Mouse (Mus musculus): Measurements from ENCODE around the gene Kcnh6. TPM values are rescaled to one million over a fixed set of nuclear protein-coding genes. Genes with fewer than 3 reads are reported as not detected.

Kcnh6 gene
- total RNA-seq (2021): 1 to 10 TPM; 2.3 to 2.4 TPM
- long read RNA-seq, experiment 1, partial matches to known transcripts: 1 of 4 reads
- long read RNA-seq, experiment 1, other reads (novel, unspliced or antisense): 3 of 4 reads
- long read RNA-seq, experiment 2, partial matches to known transcripts: 2 of 4 reads
- long read RNA-seq, experiment 2, other reads (novel, unspliced or antisense): 2 of 4 reads

DNA sequence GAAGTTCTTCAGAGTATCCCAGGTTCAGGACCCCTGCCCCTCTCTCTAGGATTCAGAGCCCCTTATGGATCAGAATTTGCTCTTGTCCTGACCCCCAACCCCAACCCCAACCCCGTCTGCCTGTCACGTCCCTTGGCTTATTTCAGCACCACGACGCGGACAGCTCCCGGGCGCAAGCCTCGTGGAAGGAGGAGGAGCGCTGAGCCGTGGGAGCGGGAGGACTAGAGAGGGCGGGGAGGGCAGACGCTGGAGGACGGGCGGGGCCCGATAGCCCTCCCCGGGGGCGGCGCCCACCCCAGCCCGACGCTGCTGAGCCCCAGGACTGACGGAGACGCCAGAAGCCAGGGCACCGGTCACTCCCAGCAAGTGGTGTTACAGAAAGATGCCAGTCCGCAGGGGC, at the start of gene Kcnh6:
Kcnh6 (plus strand) TSS at position 304 of the 400 bp plus-strand sequence.
- Histone ChIP-seq H3K27ac (no peak within 1 kb of the TSS), H3K4me3 (no peak within 1 kb of the TSS)
- intact Hi-C loops (cut with DNase I): no loop called here
- peak in 1 of 2 experiments; percentile 25 for DNase-seq (ENCODE audit: extremely low spot score in 1 of 2, low spot score in 2 of 2)
- TF ChIP-seq CTCF (IDR thresholded peaks at IDR 0.05): no peak

DNA sequence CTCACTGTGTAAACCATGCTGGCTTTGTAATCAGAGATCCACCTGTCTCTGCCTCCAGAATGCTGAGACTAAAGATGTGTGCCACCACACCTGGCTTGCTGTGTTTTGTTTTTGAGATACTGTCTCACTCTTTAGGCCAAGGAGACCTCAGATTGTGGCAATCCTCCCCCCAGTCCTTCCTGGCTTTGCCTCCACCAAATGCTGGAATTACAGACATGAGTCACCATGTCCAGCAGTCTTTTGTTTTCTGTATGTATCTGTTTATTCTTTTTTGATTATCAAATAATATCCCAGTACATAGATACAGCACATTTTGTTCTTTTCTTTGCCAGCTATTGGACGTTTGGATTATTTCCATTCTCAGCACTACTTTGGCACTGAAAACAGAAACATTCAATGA, 49.4 kb upstream of the Kcnh6 start:
- no peak for DNase-seq (ENCODE audit: extremely low spot score in 1 of 2, low spot score in 2 of 2)
- no peak overlapping the region for H3K4me3 ChIP-seq
- no peak for TF ChIP-seq CTCF (IDR thresholded peaks at IDR 0.05)
- intact Hi-C loops (cut with DNase I): no loop called here
- no peak overlapping the region for H3K27ac ChIP-seq

DNA sequence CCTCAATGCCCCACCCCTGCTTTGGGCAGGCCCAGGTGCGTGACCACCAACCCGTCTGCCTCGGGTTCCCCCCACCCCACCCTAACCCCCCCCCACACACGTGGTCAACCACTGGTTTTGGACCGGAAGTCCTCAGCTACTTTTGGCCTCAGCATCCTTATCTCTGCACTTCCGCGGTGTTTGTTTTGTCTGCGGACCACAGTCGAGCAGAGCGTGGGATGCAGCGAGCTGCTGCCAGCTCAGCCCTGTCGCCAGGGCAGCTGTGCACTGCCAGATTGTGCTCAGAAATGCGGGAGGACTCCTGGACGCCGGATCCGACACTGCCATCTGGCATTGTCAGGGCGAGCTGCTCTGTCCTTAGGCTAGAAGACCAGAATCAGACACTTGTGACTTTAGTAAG, 48.6 kb upstream of the Kcnh6 start:
- peak; percentile 29 to 52 for DNase-seq (ENCODE audit: extremely low spot score in 1 of 2, low spot score in 2 of 2)
- TF ChIP-seq CTCF (IDR thresholded peaks at IDR 0.05): no peak
- intact Hi-C loops (cut with DNase I): no loop called here
- H3K4me3 ChIP-seq: no peak overlapping the region
- no peak overlapping the region for H3K27ac ChIP-seq

GRCm38 (mm10) chr11:105964691-105965090, 43.2 kb upstream of the Kcnh6 start:
- no peak overlapping the region for H3K27ac ChIP-seq
- no peak for DNase-seq (ENCODE audit: extremely low spot score in 1 of 2, low spot score in 2 of 2)
- peak; percentile 11; the same call in 1 of the 2 replicates for TF ChIP-seq CTCF (IDR thresholded peaks at IDR 0.05)
- no peak overlapping the region for H3K4me3 ChIP-seq
- intact Hi-C loops (cut with DNase I): no loop called here

DNA sequence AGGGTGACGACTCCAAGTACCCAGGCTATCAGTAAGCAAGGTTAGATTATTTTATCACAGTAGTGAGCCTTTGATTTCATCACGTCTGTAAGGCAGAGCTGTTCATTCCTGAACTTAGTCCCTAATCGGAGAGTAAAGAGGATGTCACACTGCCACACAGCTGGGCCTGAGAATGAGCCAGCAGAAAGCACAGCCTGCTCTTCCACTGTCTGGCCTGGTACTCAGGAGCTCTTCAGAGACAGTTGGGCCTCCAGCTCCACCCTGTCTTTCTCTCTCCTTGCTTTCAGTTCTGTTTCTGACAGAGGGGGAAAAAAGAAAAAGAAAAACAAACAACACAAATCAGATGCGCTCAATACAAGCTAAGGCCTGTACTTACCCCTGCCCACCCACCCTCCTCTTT, 41.6 kb upstream of the Kcnh6 start:
- no peak for TF ChIP-seq CTCF (IDR thresholded peaks at IDR 0.05)
- H3K27ac ChIP-seq: no peak overlapping the region
- H3K4me3 ChIP-seq: no peak overlapping the region
- DNase-seq (ENCODE audit: extremely low spot score in 1 of 2, low spot score in 2 of 2): no peak
- intact Hi-C loops (cut with DNase I): no loop called here

DNA sequence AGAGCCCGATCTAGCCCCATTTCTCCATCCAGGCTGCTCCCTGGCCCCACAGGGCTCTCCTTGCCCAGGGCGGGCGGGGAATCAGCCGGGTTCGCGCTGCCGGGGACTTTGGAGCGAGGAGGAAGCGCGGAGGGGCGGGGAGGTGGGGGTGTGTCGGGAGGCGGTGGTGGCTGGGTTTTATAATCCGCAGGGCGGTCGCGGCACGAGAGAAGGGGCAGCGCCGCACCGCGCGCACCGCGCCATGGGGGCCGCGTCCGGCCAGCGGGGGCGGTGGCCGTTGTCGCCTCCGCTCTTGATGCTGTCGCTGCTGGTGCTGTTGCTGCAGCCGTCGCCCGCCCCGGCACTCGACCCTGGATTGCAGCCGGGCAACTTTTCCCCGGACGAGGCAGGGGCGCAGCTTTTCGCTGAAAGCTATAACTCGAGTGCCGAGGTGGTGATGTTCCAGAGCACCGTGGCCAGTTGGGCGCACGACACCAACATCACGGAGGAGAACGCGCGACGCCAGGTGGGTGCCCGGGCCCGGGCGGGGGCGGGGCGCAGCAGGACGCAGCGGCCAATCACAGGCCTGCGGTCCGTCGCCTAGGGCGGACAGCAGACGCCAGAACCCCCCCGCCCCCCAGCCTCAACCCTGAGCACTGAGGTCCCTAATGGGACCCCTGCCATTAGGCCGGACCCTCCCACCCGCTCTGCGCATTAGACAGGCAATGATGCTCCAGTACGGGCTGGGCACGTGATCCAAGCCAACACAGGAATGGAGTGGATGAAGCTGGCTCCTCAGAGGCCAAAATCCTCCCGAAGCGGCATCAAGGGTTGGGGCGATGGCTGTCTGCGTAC, 40.0 kb upstream of the Kcnh6 start, which contains the start of gene Ace:
Ace (plus strand) TSS at position 205 of the 834 bp plus-strand sequence.
- intact Hi-C loops (cut with DNase I): no loop called here
- Histone ChIP-seq H3K27ac (peak within 1 kb of the TSS; percentile 11; the same call in 1 of the 2 replicates), H3K4me3 (peak within 1 kb of the TSS; percentile 59)
- DNase-seq (ENCODE audit: extremely low spot score in 1 of 2, low spot score in 2 of 2): peak in 1 of 2 experiments; percentile 28
- no peak for TF ChIP-seq CTCF (IDR thresholded peaks at IDR 0.05)

GRCm38 (mm10) chr11:105968948-105969347, 39.0 kb upstream of the Kcnh6 start:
- TF ChIP-seq CTCF (IDR thresholded peaks at IDR 0.05): no peak
- no peak overlapping the region for H3K27ac ChIP-seq
- no peak overlapping the region for H3K4me3 ChIP-seq
- DNase-seq (ENCODE audit: extremely low spot score in 1 of 2, low spot score in 2 of 2): no peak
- intact Hi-C loops (cut with DNase I): loop anchor here (1.0 kb wide), 1 partner anchor 42 kb away; no protein-coding TSS in a partner anchor

- H3K4me3 ChIP-seq: no peak overlapping the region
- H3K27ac ChIP-seq: no peak overlapping the region
- DNase-seq (ENCODE audit: extremely low spot score in 1 of 2, low spot score in 2 of 2): peak in 1 of 2 experiments; percentile 37
- intact Hi-C loops (cut with DNase I): loop anchor here (1.0 kb wide), 1 partner anchor 42 kb away; no protein-coding TSS in a partner anchor
- TF ChIP-seq CTCF (IDR thresholded peaks at IDR 0.05): peak; percentile 59
Measured at GRCm38 (mm10) chr11:105969516-105969915, 38.4 kb upstream of the Kcnh6 start.

- no peak for TF ChIP-seq CTCF (IDR thresholded peaks at IDR 0.05)
- intact Hi-C loops (cut with DNase I): no loop called here
- Histone ChIP-seq H3K27ac (no peak overlapping the region), H3K4me3 (no peak overlapping the region)
- DNase-seq (ENCODE audit: extremely low spot score in 1 of 2, low spot score in 2 of 2): no peak
Measured at GRCm38 (mm10) chr11:105974593-105974992, 33.3 kb upstream of the Kcnh6 start.

DNA sequence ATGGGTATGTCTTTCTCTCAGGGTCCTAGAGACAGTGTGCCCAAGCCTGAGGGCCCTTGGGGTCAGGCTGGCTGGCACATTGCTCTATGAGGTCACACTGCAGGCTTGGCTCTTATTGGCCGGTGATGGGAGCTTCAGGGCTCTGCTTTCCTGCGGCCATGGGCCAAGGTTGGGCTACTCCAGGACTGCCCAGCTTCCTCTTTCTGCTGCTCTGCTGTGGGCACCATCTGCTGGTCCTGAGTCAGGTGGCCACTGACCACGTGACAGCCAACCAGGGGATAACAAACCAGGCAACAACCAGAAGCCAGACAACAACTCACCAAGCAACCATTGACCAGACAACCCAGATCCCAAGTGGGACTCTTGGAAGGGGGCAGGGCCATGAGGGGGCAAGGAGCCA, 32.9 kb upstream of the Kcnh6 start:
- TF ChIP-seq CTCF (IDR thresholded peaks at IDR 0.05): no peak
- H3K4me3 ChIP-seq: no peak overlapping the region
- no peak for DNase-seq (ENCODE audit: extremely low spot score in 1 of 2, low spot score in 2 of 2)
- H3K27ac ChIP-seq: no peak overlapping the region
- intact Hi-C loops (cut with DNase I): no loop called here

- DNase-seq (ENCODE audit: extremely low spot score in 1 of 2, low spot score in 2 of 2): no peak
- H3K27ac ChIP-seq: no peak overlapping the region
- intact Hi-C loops (cut with DNase I): no loop called here
- H3K4me3 ChIP-seq: no peak overlapping the region
- TF ChIP-seq CTCF (IDR thresholded peaks at IDR 0.05): no peak
Measured at GRCm38 (mm10) chr11:105975636-105976035, 32.3 kb upstream of the Kcnh6 start.

DNA sequence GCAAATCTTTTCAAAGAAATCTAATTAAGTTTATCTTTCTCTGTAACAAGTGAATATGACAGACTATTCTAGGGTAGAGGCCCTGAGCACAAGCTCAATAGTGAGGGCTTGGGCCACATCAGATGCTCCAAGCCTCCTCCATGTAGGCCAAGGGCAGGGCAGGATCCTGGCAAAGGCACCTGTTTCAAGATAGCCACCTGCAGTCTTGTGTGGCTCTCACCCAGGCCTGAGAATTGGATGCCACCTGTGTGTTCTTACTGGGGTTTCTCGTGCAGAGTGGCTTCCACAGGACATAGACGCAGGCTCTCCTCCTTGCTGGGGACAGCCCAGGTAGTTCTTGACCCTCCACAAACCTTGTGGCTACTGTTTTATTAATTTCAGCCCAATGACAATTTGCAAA, 29.7 kb upstream of the Kcnh6 start:
- Histone ChIP-seq H3K4me3 (no peak overlapping the region), H3K27ac (no peak overlapping the region)
- TF ChIP-seq CTCF (IDR thresholded peaks at IDR 0.05): no peak
- DNase-seq (ENCODE audit: extremely low spot score in 1 of 2, low spot score in 2 of 2): no peak
- intact Hi-C loops (cut with DNase I): no loop called here
